Mouse (Mus musculus) forebrain, embryonic 14.5 days (tissue): ENCODE measurements around the gene Tmigd3. TPM values are rescaled to one million over a fixed set of nuclear protein-coding genes. Genes with fewer than 3 reads are reported as not detected.

Experiments used
- ATAC-seq: fragments of 200-750 bp; cut with Nextera tagmentation; 2 replicates; pipeline ENCODE4 v1.8.0; 2017; ENCODE audit warnings: mild to moderate bottlenecking, moderate library complexity
- DNase-seq: peaks from one replicate; pipeline ENCODE4 v3.0.0-alpha.2; 2015; ENCODE audit warnings: low spot score
- H3K27ac ChIP-seq: fragments of 300-500 bp; sonication (generic); 2 replicates; pipeline ENCODE4 v1.5.1; 2014; ENCODE audit warnings: low read depth, mild to moderate bottlenecking, control low read depth, low read length, moderate library complexity
- H3K27me3 ChIP-seq: fragments of 300-500 bp; sonication (generic); replicated peaks from 2 replicates; pipeline ENCODE4 v1.6.1; 2014; ENCODE audit warnings: low read length, control low read depth, mixed read lengths; ENCODE audit not compliant: control insufficient read depth, insufficient read depth
- H3K36me3 ChIP-seq: fragments of 300-500 bp; sonication (generic); 2 replicates; pipeline ENCODE4 v1.6.1; 2014; ENCODE audit warnings: low read length, control low read depth; ENCODE audit not compliant: control insufficient read depth, insufficient read depth
- H3K4me1 ChIP-seq: fragments of 300-500 bp; sonication (generic); 2 replicates; pipeline ENCODE4 v1.6.1; 2014; ENCODE audit warnings: antibody characterized with exemption, low read length, control low read depth; ENCODE audit not compliant: control insufficient read depth, insufficient read depth
- H3K4me2 ChIP-seq: fragments of 300-500 bp; sonication (generic); 2 replicates; pipeline ENCODE4 v1.6.1; 2014; ENCODE audit warnings: mild to moderate bottlenecking, control low read depth, low read length
- H3K4me3 ChIP-seq: fragments of 300-500 bp; sonication (generic); 2 replicates; pipeline ENCODE4 v1.5.1; 2014; ENCODE audit warnings: low read depth, low read length, control low read depth
- H3K9ac ChIP-seq: fragments of 300-500 bp; sonication (generic); 2 replicates; pipeline ENCODE4 v1.6.1; 2014; ENCODE audit warnings: mild to moderate bottlenecking, low read length, control low read depth, moderate library complexity
- H3K9me3 ChIP-seq: fragments of 300-500 bp; sonication (generic); replicated peaks from 2 replicates; pipeline ENCODE4 v1.6.1; 2016; ENCODE audit warnings: low read length, control low read depth, mixed read lengths; ENCODE audit not compliant: control insufficient read depth
- WGBS: fragments of 180-500 bp; shearing (Covaris S2); extraction: QIAGEN DNeasy Blood & Tissue Kit; methylation state at CpG from one replicate; pipeline ENCODE4 v1.1.7; 2014; 5-methylcytosine and 5-hydroxymethylcytosine counted together
- polyA plus RNA-seq: library from polyadenylated mRNA; unstranded; fragments of >200 nt; fragmentation: Nextera tagmentation; extraction: Ambion mirVana; gene quantifications from 2 replicates; pipeline ENCODE4 v1.2.1, GENCODE M21; 2014

The Tmigd3 gene
- polyA plus RNA-seq, 1 experiment from 2014 or later = not detected

DNA sequence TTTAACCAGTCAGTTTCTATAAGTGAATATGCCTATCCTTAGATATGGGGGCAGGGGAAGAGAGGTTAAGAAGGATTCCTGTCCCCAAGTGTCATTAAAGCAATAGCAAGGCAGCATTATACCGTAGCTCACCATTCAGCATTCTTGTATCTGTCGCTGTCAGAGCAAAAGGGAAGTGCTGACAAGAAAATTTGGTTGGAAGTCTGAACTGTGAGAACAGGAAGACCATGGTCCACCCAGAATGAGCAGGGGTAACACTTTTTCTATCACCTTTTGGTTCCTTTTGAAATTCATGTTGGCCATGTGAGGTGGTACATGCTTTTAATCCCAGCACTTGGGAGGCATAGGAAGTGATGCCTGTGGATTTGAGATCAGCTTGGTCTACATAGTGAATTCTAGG is 60.4 kb downstream of the Tmigd3 start:
- Histone ChIP-seq H3K4me3 (no peak overlapping the region), H3K36me3 (no peaks in the 10 kb centered on the region), H3K9me3 (no peaks in the 10 kb centered on the region), H3K4me1 (no peaks in the 10 kb centered on the region), H3K9ac (no peak overlapping the region), H3K27me3 (no peaks in the 10 kb centered on the region), H3K4me2 (no peak overlapping the region), H3K27ac (no peak overlapping the region)
- ATAC-seq (no peak), DNase-seq (no peak)
- 92% methylated on average over 2 of the region's 2 CpGs for WGBS

DNA sequence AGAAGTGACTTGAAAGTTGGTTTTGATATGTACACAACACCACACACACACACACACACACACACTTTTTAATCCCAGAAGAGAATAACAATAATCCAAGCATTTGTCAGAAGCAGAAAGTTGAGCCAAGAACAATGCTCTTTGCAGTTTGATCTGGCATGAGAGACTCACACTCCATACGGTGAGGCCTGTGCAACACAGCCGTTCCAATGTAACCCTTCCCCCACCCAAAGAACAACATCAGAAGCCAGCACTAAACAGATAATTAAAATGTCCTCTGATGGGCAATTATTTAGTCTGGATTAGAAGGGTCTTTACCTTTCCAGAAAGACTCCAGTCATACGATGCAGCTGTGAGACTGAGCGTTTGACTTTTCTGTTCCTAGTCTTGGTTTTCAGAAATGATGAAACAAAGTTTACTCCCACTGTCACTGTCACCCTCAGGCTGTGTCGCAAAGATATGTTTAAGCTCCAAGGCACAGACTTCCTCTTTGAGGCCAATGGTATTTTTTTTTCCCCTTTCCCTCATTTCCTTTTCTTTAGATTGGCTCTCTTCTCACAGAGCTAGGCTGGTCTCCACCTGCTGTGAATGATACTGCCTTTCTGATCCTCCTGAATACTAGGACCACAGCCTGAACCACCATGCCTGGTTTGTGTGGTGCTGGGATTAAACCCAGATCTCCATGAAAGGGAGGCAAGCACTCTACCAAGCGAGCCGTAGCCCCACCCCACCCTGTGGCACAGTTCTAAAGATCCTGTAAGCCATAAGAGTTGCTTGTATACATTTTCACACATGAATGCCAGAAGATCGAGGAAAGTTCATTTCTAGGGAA is 61.8 kb downstream of the Tmigd3 start, which contains the start of gene I830077J02Rik:
Gene I830077J02Rik, minus strand, starts transcription at position 425 of the 832 bp plus-strand sequence.
- Histone ChIP-seq H3K36me3 (no peaks in the 10 kb centered on the region), H3K27ac (no peak within 1 kb of the TSS), H3K4me2 (no peak within 1 kb of the TSS), H3K4me3 (no peak within 1 kb of the TSS), H3K9me3 (no peaks in the 10 kb centered on the region), H3K27me3 (no peaks in the 10 kb centered on the region), H3K4me1 (no peaks in the 10 kb centered on the region), H3K9ac (no peak within 1 kb of the TSS)
- 87% methylated on average over 8 of the region's 8 CpGs for WGBS
- ATAC-seq (no peak), DNase-seq (no peak)

DNA sequence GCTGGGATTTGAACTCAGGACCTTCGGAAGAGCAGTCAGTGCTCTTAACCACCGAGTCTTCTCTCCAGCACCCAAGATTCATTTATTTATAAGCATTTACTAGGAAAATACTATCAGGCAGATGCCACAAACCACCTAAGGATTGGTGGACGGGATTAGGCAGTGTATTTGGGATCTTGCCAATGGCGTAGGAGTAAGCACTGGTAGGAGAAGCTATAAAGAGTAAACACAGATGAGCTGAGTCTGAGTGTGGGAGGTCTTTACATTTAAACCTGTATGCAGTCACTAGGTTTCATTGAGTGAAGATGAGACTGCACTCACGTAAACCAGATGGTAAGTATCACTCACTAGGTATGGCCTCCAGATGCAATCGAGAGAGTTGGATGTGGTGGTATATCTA is 63.2 kb downstream of the Tmigd3 start:
- 92% methylated on average over 6 of the region's 6 CpGs for WGBS
- H3K36me3 ChIP-seq = peaks cover 4% of the 10 kb centered on the region; the same call in 1 of the 2 replicates
- ATAC-seq (no peak), DNase-seq (no peak)
- H3K4me3 ChIP-seq = no peak overlapping the region
- H3K27ac ChIP-seq = no peak overlapping the region
- no peaks in the 10 kb centered on the region for H3K9me3 ChIP-seq
- H3K9ac ChIP-seq = no peak overlapping the region
- no peak overlapping the region for H3K4me2 ChIP-seq
- H3K27me3 ChIP-seq = no peaks in the 10 kb centered on the region
- H3K4me1 ChIP-seq = no peaks in the 10 kb centered on the region

DNA sequence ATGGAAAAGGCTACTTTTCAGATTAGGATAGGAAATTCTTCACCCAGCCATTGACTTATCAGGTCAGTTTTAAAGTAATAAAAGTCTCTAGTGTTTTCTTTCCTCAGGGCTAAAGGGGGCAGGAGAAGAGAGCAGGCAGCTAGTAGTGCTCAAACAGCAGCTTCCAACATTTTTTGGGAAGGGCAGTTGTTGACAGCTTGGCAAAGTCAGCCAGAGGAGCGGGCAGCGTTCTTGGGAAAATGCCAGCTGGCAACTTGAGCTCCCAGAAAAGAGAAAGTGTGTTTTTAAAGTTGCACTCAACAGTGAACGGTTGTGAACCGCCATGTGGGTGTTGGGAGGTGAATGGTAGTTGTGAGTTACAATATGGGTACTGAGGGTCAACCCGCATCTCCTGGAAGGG is 64.3 kb downstream of the Tmigd3 start:
- H3K9me3 ChIP-seq = no peaks in the 10 kb centered on the region
- H3K4me3 ChIP-seq = no peak overlapping the region
- H3K4me2 ChIP-seq = no peak overlapping the region
- WGBS = 76% methylated on average over 5 of the region's 5 CpGs
- H3K36me3 ChIP-seq = peaks cover 4% of the 10 kb centered on the region; the same call in 1 of the 2 replicates
- ATAC-seq (no peak), DNase-seq (peak; percentile 7)
- H3K27ac ChIP-seq = no peak overlapping the region
- no peak overlapping the region for H3K9ac ChIP-seq
- no peaks in the 10 kb centered on the region for H3K27me3 ChIP-seq
- H3K4me1 ChIP-seq = no peaks in the 10 kb centered on the region

DNA sequence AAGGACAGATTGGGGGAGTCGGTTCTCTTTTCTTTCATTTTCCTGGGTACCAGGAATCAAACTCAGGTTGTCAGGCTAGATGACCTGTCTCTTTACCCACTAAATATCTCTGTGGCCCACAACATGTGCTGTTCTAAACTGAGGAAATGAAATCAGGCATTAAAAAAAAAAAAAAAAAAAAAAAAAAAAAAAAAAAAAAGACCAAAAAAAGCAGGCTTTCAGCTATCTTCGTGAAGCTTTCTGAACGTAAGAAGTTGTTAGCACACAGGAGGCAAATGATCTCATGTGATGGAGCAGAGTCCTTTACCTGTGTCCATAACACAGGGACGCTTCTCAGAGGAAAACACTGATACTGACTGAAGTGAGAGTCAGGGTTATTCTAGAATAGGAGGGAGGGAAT is 65.4 kb downstream of the Tmigd3 start:
- no peak overlapping the region for H3K9ac ChIP-seq
- H3K36me3 ChIP-seq = peaks cover 10% of the 10 kb centered on the region
- H3K9me3 ChIP-seq = no peaks in the 10 kb centered on the region
- H3K27ac ChIP-seq = no peak overlapping the region
- no peak overlapping the region for H3K4me3 ChIP-seq
- no peak overlapping the region for H3K4me2 ChIP-seq
- no peaks in the 10 kb centered on the region for H3K27me3 ChIP-seq
- WGBS = 94% methylated on average over 4 of the region's 4 CpGs
- ATAC-seq (no peak), DNase-seq (no peak)
- H3K4me1 ChIP-seq = no peaks in the 10 kb centered on the region

DNA sequence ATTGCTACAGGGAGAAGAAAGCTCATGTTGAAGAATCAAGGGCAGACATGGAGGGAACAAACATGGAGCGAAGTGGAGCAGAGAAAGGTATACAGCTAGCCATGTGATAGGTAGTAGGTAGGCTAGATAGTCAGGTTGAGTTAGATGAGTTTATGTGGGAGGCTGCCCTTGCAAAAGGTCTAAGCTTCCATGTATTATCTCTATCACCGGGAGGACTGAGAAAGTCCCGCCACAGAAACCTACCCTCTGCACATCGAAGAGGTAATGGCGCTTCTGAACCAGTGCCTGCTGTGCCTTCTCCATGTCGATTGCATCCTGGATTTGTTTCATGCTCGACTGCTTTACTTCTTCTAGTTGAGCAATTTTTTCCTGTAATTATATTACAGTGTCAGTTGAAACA is 80.6 kb downstream of the Tmigd3 start:
- ATAC-seq = no peak
- Histone ChIP-seq H3K27me3 (no peaks in the 10 kb centered on the region), H3K36me3 (peaks cover 76% of the 10 kb centered on the region), H3K4me1 (no peaks in the 10 kb centered on the region), H3K4me3 (no peak overlapping the region), H3K4me2 (no peak overlapping the region), H3K9me3 (no peaks in the 10 kb centered on the region), H3K9ac (no peak overlapping the region), H3K27ac (no peak overlapping the region)
- DNase-seq = no peak
- 95% methylated on average over 7 of the region's 7 CpGs for WGBS

DNA sequence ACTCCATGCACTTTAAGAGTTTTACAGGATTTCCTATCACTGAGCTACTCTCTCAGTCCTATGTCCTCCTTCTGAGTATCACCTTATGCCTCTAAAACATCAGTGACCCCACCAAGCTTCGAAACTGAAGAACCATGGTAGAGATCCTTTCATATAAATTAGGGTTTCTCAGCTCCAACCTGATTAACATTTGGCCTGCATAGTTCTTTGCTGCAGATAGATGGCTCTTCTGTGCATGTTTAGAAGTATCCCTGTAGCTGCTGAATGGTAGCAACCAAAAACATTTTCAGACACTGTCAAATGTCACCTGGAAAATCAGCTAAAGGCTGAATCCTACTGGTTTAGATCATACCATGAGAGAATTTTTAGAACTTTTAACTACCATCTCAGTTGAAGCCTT is 86.5 kb downstream of the Tmigd3 start:
- ATAC-seq (no peak), DNase-seq (no peak)
- Histone ChIP-seq H3K4me1 (peaks cover 17% of the 10 kb centered on the region), H3K27ac (no peak overlapping the region), H3K36me3 (peaks cover 40% of the 10 kb centered on the region), H3K27me3 (no peaks in the 10 kb centered on the region), H3K4me2 (peak overlapping the region; percentile 64), H3K9ac (no peak overlapping the region), H3K9me3 (no peaks in the 10 kb centered on the region), H3K4me3 (no peak overlapping the region)
- WGBS = 95% methylated on average over 1 of the region's 1 CpGs

DNA sequence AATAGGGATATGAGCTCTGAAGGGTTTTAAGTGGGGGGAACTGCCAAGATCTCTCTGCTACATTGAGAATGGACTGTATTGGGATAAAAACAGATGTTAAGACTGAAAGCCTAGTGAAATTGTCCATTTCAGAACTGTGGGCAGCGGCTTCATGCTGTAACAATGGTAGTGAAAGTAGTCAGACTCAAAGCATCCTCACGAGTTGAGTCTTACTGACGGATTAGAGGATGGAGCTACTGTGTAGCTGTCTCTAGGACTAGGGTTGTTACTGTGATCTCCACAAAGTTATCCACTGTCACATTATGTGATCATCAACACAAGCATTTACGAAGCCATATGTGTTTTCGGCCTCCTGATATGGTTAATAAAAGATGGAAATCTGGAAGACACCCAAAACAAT is 87.5 kb downstream of the Tmigd3 start:
- Histone ChIP-seq H3K4me3 (peak overlapping the region; percentile 78), H3K27ac (no peak overlapping the region), H3K9ac (peak overlapping the region; percentile 91), H3K9me3 (no peaks in the 10 kb centered on the region), H3K36me3 (peaks cover 40% of the 10 kb centered on the region), H3K27me3 (no peaks in the 10 kb centered on the region), H3K4me2 (peak overlapping the region; percentile 64), H3K4me1 (peaks cover 17% of the 10 kb centered on the region)
- no peak for ATAC-seq
- 43% methylated on average over 5 of the region's 5 CpGs for WGBS
- no peak for DNase-seq

DNA sequence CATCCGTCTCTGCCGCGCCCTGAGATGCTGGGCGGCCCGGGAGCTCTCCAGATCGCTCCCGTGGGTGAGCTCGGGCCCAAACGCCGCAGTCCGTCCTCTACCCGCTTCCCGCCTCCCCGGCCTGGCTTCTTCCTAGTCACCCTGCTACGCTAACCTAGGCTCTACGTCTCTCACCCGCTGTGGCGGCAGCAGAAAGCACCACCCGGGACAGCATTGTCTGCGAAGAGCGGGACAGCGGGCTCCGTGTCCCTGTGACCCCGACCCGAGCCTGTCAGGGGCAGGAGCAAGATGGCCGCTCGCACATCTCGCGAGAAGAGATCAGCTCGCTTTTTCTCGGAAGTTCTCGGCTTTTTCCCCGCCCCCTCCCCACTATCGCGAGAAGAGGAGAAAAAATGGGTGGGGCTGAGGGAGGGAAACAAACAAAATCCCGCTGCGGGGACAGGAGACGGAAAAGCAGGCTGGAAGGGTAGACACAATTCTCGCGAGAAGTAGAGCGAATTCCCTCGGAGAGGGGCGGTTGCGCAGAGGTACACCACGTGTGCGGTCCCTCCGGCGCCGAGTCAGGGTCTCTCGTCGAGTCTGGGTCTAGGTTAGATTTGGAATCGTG is 88.4 kb downstream of the Tmigd3 start, which contains the start of gene Wdr77:
Gene Wdr77, plus strand, starts transcription at position 396 of the 607 bp plus-strand sequence.
- Histone ChIP-seq H3K4me2 (peak within 1 kb of the TSS; percentile 69), H3K27ac (peak within 1 kb of the TSS; percentile 75), H3K27me3 (no peaks in the 10 kb centered on the region), H3K36me3 (peaks cover 44% of the 10 kb centered on the region), H3K4me3 (peak within 1 kb of the TSS; percentile 78), H3K9me3 (no peaks in the 10 kb centered on the region), H3K4me1 (peaks cover 17% of the 10 kb centered on the region), H3K9ac (peak within 1 kb of the TSS; percentile 92)
- ATAC-seq (peak; percentile 98), DNase-seq (peak; percentile 100)
- under 1% methylated on average over 51 of the region's 52 CpGs for WGBS
